Mouse (Mus musculus) myocyte (in vitro differentiated cells): ENCODE data around the gene Serhl. TPM values are rescaled to one million over a fixed set of nuclear protein-coding genes. Genes with fewer than 3 reads are reported as not detected.
A peak's percentile ranks its signal among the peaks of the same experiment; 100 is the strongest.

Source experiments
- H3K27me3 ChIP-seq: one replicate; pipeline ENCODE4 v1.6.1; 2011; ENCODE audit not compliant: control insufficient read depth, insufficient read depth, insufficient read length
- H3K36me3 ChIP-seq: one replicate; pipeline ENCODE4 v1.6.1; 2011; ENCODE audit not compliant: control insufficient read depth, insufficient read depth
- H3K4me2 ChIP-seq: one replicate; pipeline ENCODE4 v1.6.1; 2011; ENCODE audit warnings: low read depth, control low read depth
- H3K4me3 ChIP-seq: one replicate; pipeline ENCODE4 v1.5.1; 2011; ENCODE audit warnings: mild to moderate bottlenecking, control low read depth, moderate library complexity
- H3K79me2 ChIP-seq: one replicate; pipeline ENCODE4 v1.6.1; 2011; ENCODE audit not compliant: control insufficient read depth, insufficient read depth
- H3ac ChIP-seq: one replicate; pipeline ENCODE4 v1.6.1; 2011; ENCODE audit not compliant: control insufficient read depth, insufficient read length
- CEBPB ChIP-seq: IDR thresholded peaks from 2 replicates; pipeline ENCODE4 v1.6.1; 2011; ENCODE audit warnings: mild to moderate bottlenecking, moderate library complexity; ENCODE audit not compliant: poor library complexity, insufficient read depth, severe bottlenecking
- E2F4 ChIP-seq: IDR thresholded peaks from one replicate; pipeline ENCODE4 v1.6.1; 2011; ENCODE audit warnings: mild to moderate bottlenecking, control low read depth, moderate library complexity; ENCODE audit not compliant: insufficient read depth
- MAX ChIP-seq: IDR thresholded peaks from one replicate; pipeline ENCODE4 v1.6.1; 2011; ENCODE audit warnings: low read depth, mild to moderate bottlenecking, control low read depth
- MYOD1 ChIP-seq, 3 experiments: IDR thresholded peaks; one replicate each; pipeline ENCODE4 v1.6.1; 2011; ENCODE audit warnings: control low read depth in 2 of 3, low read depth in 2 of 3, mild to moderate bottlenecking in 2 of 3, moderate library complexity in 1 of 3; ENCODE audit not compliant: insufficient read length in 2 of 3, control insufficient read depth in 1 of 3
- MYOG ChIP-seq, 3 experiments: IDR thresholded peaks; one replicate each; pipeline ENCODE4 v1.6.1; 2011; ENCODE audit warnings: control low read depth in 2 of 3, low read depth in 2 of 3, mild to moderate bottlenecking in 2 of 3; ENCODE audit not compliant: insufficient read length in 2 of 3, control insufficient read depth in 1 of 3, insufficient read depth in 1 of 3
- POLR2A ChIP-seq: IDR thresholded peaks from one replicate; pipeline ENCODE4 v1.6.1; 2011; ENCODE audit warnings: low read depth, mild to moderate bottlenecking, control low read depth, moderate library complexity; ENCODE audit not compliant: insufficient read length
- POLR2AphosphoS2 ChIP-seq: IDR thresholded peaks from one replicate; pipeline ENCODE4 v1.6.1; 2011; ENCODE audit warnings: low read depth, control low read depth; ENCODE audit not compliant: insufficient read length
- REST ChIP-seq: IDR thresholded peaks from one replicate; pipeline ENCODE4 v1.6.1; 2011; ENCODE audit warnings: mild to moderate bottlenecking, control low read depth, moderate library complexity; ENCODE audit not compliant: insufficient read depth, insufficient read length
- SRF ChIP-seq: IDR thresholded peaks from one replicate; pipeline ENCODE4 v1.6.1; 2011; ENCODE audit warnings: low read depth; ENCODE audit not compliant: control insufficient read depth, insufficient read length
- TCF3 ChIP-seq: IDR thresholded peaks from one replicate; pipeline ENCODE4 v1.6.1; 2011; ENCODE audit warnings: low read depth, control low read depth; ENCODE audit not compliant: insufficient read length
- USF1 ChIP-seq: IDR thresholded peaks from one replicate; pipeline ENCODE4 v1.6.1; 2011; ENCODE audit warnings: low read depth, mild to moderate bottlenecking, control low read depth, moderate library complexity
- polyA plus RNA-seq: library from polyadenylated mRNA; unstranded; fragments of >200 nt; fragmentation: generic; extraction: Trizol; gene quantifications from one replicate; pipeline ENCODE4 v1.2.1, GENCODE M21; 2012; ENCODE audit warnings: missing spikeins

Gene Serhl
- polyA plus RNA-seq, 1 experiment: 33.7 TPM

- no peak overlapping the region for H3K4me2 ChIP-seq
- TF ChIP-seq USF1 (no peak), POLR2A (no peak), CEBPB (no peak), MYOD1 (IDR thresholded peaks at IDR 0.05; ENCODE audit: control insufficient read depth in 1 of 3, insufficient read length in 2 of 3, low read depth in 2 of 3) (no peak), POLR2AphosphoS2 (no peak), TCF3 (no peak), REST (no peak)
- H3ac ChIP-seq: no peak overlapping the region
- peaks cover 83% of the 10 kb centered on the region for H3K79me2 ChIP-seq
- H3K4me3 ChIP-seq: no peak overlapping the region
- H3K36me3 ChIP-seq: peaks cover 19% of the 10 kb centered on the region
- no peaks in the 10 kb centered on the region for H3K27me3 ChIP-seq
These were observed 56.2 kb downstream of the Serhl start for GRCm38 (mm10) chr15:83145541-83145940.

GRCm38 (mm10) chr15:83148395-83148794 lies 59.1 kb downstream of the Serhl start:
- H3K4me3 ChIP-seq: peak overlapping the region; percentile 94
- H3K27me3 ChIP-seq: no peaks in the 10 kb centered on the region
- H3K36me3 ChIP-seq: peaks cover 26% of the 10 kb centered on the region
- peak overlapping the region; percentile 77 for H3K4me2 ChIP-seq
- H3K79me2 ChIP-seq: peaks cover 54% of the 10 kb centered on the region
- peak overlapping the region; percentile 79 for H3ac ChIP-seq
- TF ChIP-seq CEBPB: no peak
- TF ChIP-seq USF1: no peak

- Histone ChIP-seq H3ac (peak overlapping the region; percentile 79), H3K4me3 (peak overlapping the region; percentile 94), H3K27me3 (no peaks in the 10 kb centered on the region), H3K36me3 (peaks cover 31% of the 10 kb centered on the region), H3K79me2 (peaks cover 50% of the 10 kb centered on the region), H3K4me2 (peak overlapping the region; percentile 77)
- no peak for TF ChIP-seq POLR2A
- no peak for TF ChIP-seq POLR2AphosphoS2
- TF ChIP-seq USF1: no peak
- TF ChIP-seq MAX: no peak
- TF ChIP-seq CEBPB: no peak
- no peak for TF ChIP-seq TCF3
- peak in 2 of 3 experiments; percentile 8 to 45 for TF ChIP-seq MYOG (IDR thresholded peaks at IDR 0.05; ENCODE audit: control insufficient read depth in 1 of 3, insufficient read depth in 1 of 3, insufficient read length in 2 of 3, low read depth in 2 of 3)
- TF ChIP-seq MYOD1 (IDR thresholded peaks at IDR 0.05; ENCODE audit: control insufficient read depth in 1 of 3, insufficient read length in 2 of 3, low read depth in 2 of 3): peak in 1 of 3 experiments; percentile 30
- TF ChIP-seq REST: no peak
- TF ChIP-seq E2F4: no peak
These were observed 59.5 kb downstream of the Serhl start for GRCm38 (mm10) chr15:83148801-83149195.

- Histone ChIP-seq H3K36me3 (peaks cover 36% of the 10 kb centered on the region), H3K4me3 (peak within 1 kb of the TSS; percentile 94), H3K27me3 (no peaks in the 10 kb centered on the region), H3ac (peak within 1 kb of the TSS; percentile 79), H3K79me2 (peaks cover 44% of the 10 kb centered on the region), H3K4me2 (peak within 1 kb of the TSS; percentile 77)
- TF ChIP-seq MAX: no peak
- TF ChIP-seq SRF: peak; percentile 72
- peak in 1 of 3 experiments; percentile 13 for TF ChIP-seq MYOD1 (IDR thresholded peaks at IDR 0.05; ENCODE audit: control insufficient read depth in 1 of 3, insufficient read length in 2 of 3, low read depth in 2 of 3)
- TF ChIP-seq MYOG (IDR thresholded peaks at IDR 0.05; ENCODE audit: control insufficient read depth in 1 of 3, insufficient read depth in 1 of 3, insufficient read length in 2 of 3, low read depth in 2 of 3): no peak
- TF ChIP-seq POLR2A: peak; percentile 99
- peak; percentile 86; the same call in 1 of the 2 replicates for TF ChIP-seq CEBPB
- peak; percentile 100 for TF ChIP-seq POLR2AphosphoS2
- TF ChIP-seq TCF3: peak; percentile 38
These were observed 60.1 kb downstream of the Serhl start, which contains the start of gene Poldip3 for GRCm38 (mm10) chr15:83149196-83150072. TSS of gene Poldip3 (minus strand) at chr15:83149384.

- Histone ChIP-seq H3K27me3 (no peaks in the 10 kb centered on the region), H3K4me2 (peak overlapping the region; percentile 8), H3K4me3 (no peak overlapping the region), H3K36me3 (peaks cover 36% of the 10 kb centered on the region), H3K79me2 (peaks cover 38% of the 10 kb centered on the region), H3ac (no peak overlapping the region)
- TF ChIP-seq MYOD1 (IDR thresholded peaks at IDR 0.05; ENCODE audit: control insufficient read depth in 1 of 3, insufficient read length in 2 of 3, low read depth in 2 of 3): no peak
- no peak for TF ChIP-seq E2F4
- no peak for TF ChIP-seq SRF
- TF ChIP-seq CEBPB: no peak
- TF ChIP-seq TCF3: no peak
- no peak for TF ChIP-seq POLR2A
These were observed 60.8 kb downstream of the Serhl start for GRCm38 (mm10) chr15:83150073-83150442.
